Mouse (Mus musculus) central nervous system, embryonic 11.5 days (tissue): ENCODE results near the gene Metrn. TPM values are rescaled to one million over a fixed set of nuclear protein-coding genes. Genes with fewer than 3 reads are reported as not detected.

Experiments used
- polyA plus RNA-seq: library from polyadenylated mRNA; depleted of rRNA; stranded (reverse); fragments of >200 nt; gene quantifications from 2 replicates; pipeline ENCODE4 v1.2.3, GENCODE M21; 2012; rRNA removed

Gene Metrn
- polyA plus RNA-seq, result 185 and 306 TPM in 2 replicates

GRCm38 (mm10) chr17:25796951-25797369 lies at the start of gene Metrn:
Gene Metrn (minus strand): TSS chr17:25797136.

GRCm38 (mm10) chr17:25844396-25844901 lies 47.5 kb upstream of the Metrn start, which contains the start of gene Rhot2:
Gene Rhot2 (minus strand): TSS chr17:25844851.

GRCm38 (mm10) chr17:25841117-25841880 lies 44.4 kb upstream of the Metrn start, which contains the start of gene Gm20683:
Gene Gm20683 (minus strand): TSS chr17:25841763.

GRCm38 (mm10) chr17:25837076-25837410 lies 40.1 kb upstream of the Metrn start, which contains the start of gene Rhbdl1:
Gene Rhbdl1 (minus strand): TSS chr17:25837295.

GRCm38 (mm10) chr17:25833291-25833663 lies 36.3 kb upstream of the Metrn start, which contains the start of gene Stub1:
Gene Stub1 (minus strand): TSS chr17:25833404.

GRCm38 (mm10) chr17:25828712-25829557 lies 32.0 kb upstream of the Metrn start, which contains the start of gene Jmjd8:
Gene Jmjd8 (plus strand): TSS chr17:25828867.

GRCm38 (mm10) chr17:25823452-25823851 lies 26.5 kb upstream of the Metrn start, which contains the start of gene Wdr24:
Gene Wdr24 (plus strand): TSS chr17:25823627.

GRCm38 (mm10) chr17:25808789-25809605 lies 12.1 kb upstream of the Metrn start, which contains the start of gene Fbxl16:
Gene Fbxl16 (plus strand): TSS chr17:25809085.

GRCm38 (mm10) chr17:25795609-25796092 lies 1.3 kb downstream of the Metrn start, which contains the start of gene AC134908.4:
Gene AC134908.4 (minus strand): TSS chr17:25795659.

GRCm38 (mm10) chr17:25792615-25793014 lies 4.3 kb downstream of the Metrn start, which contains the start of gene Fam173a:
Gene Fam173a (minus strand): TSS chr17:25792901.

GRCm38 (mm10) chr17:25786280-25786679 lies 10.7 kb downstream of the Metrn start, which contains the start of gene Ccdc78:
Gene Ccdc78 (plus strand): TSS chr17:25786580.

GRCm38 (mm10) chr17:25785281-25785745 lies 11.6 kb downstream of the Metrn start, which contains the start of gene Haghl:
Gene Haghl (minus strand): TSS chr17:25785673.

GRCm38 (mm10) chr17:25773549-25774120 lies 23.3 kb downstream of the Metrn start, which contains the start of gene Narfl:
Gene Narfl (plus strand): TSS chr17:25773776.

GRCm38 (mm10) chr17:25754241-25754640 lies 42.7 kb downstream of the Metrn start, which contains the start of gene Msln:
Gene Msln (minus strand): TSS chr17:25754378.

Other genes starting within 250 kb of the Metrn start
- gene Sox8, start 226.4 kb downstream of the Metrn start, polyA plus RNA-seq, result 3.1 and 6.9 TPM in 2 replicates
- 8.9 and 14.4 TPM in 2 replicates for gene Lmf1, start 218.1 kb downstream of the Metrn start, polyA plus RNA-seq
- gene Gng13, start 80.0 kb downstream of the Metrn start, polyA plus RNA-seq, result 0.26 and 0.48 TPM in 2 replicates
- gene Chtf18, start 69.7 kb downstream of the Metrn start, polyA plus RNA-seq, result 32.4 and 35.5 TPM in 2 replicates
- 18.4 and 32.8 TPM in 2 replicates for gene Rpusd1, start 69.5 kb downstream of the Metrn start, polyA plus RNA-seq
- gene Mslnl, start 61.1 kb downstream of the Metrn start, polyA plus RNA-seq, result 0.02 and 0.05 TPM in 2 replicates
- 0.12 and 0.66 TPM in 2 replicates for gene Msln, start 42.8 kb downstream of the Metrn start, polyA plus RNA-seq
- gene Narfl, start 23.4 kb downstream of the Metrn start, polyA plus RNA-seq, result 16.3 and 21.2 TPM in 2 replicates
- 111 and 132 TPM in 2 replicates for gene Haghl, start 11.5 kb downstream of the Metrn start, polyA plus RNA-seq
- 0.09 and 0.10 TPM in 2 replicates for gene Ccdc78, start 10.6 kb downstream of the Metrn start, polyA plus RNA-seq
- gene Fam173a, start 4.2 kb downstream of the Metrn start, polyA plus RNA-seq, result 88.5 and 121 TPM in 2 replicates
- gene AC134908.4, start 1.5 kb downstream of the Metrn start, polyA plus RNA-seq, result 0.35 TPM in 1 of 2 replicates, not detected in the other
- 22.0 and 23.9 TPM in 2 replicates for gene Fbxl16, start 11.9 kb upstream of the Metrn start, polyA plus RNA-seq
- 31.7 and 41.2 TPM in 2 replicates for gene Wdr24, start 26.5 kb upstream of the Metrn start, polyA plus RNA-seq
- gene Jmjd8, start 31.7 kb upstream of the Metrn start, polyA plus RNA-seq, result 40.7 and 69.5 TPM in 2 replicates
- 262 and 275 TPM in 2 replicates for gene Stub1, start 36.3 kb upstream of the Metrn start, polyA plus RNA-seq
- gene Rhbdl1, start 40.2 kb upstream of the Metrn start, polyA plus RNA-seq, result 10.0 and 12.2 TPM in 2 replicates
- gene Gm20683, start 44.6 kb upstream of the Metrn start, polyA plus RNA-seq, result 4.6 and 8.4 TPM in 2 replicates
- 83.1 and 93.9 TPM in 2 replicates for gene Rhot2, start 47.7 kb upstream of the Metrn start, polyA plus RNA-seq
- gene Wdr90, start 64.4 kb upstream of the Metrn start, polyA plus RNA-seq, result 66.2 and 66.6 TPM in 2 replicates
- 7.2 and 8.3 TPM in 2 replicates for gene Mcrip2, start 71.6 kb upstream of the Metrn start, polyA plus RNA-seq
- 62.4 and 68.5 TPM in 2 replicates for gene Mettl26, start 77.9 kb upstream of the Metrn start, polyA plus RNA-seq
- 1.1 and 1.2 TPM in 2 replicates for gene Wfikkn1, start 83.7 kb upstream of the Metrn start, polyA plus RNA-seq
- gene Rab40c, start 122.6 kb upstream of the Metrn start, polyA plus RNA-seq, result 37.2 and 44.0 TPM in 2 replicates
- 78.0 and 105 TPM in 2 replicates for gene Pigq, start 147.8 kb upstream of the Metrn start, polyA plus RNA-seq
- gene Nhlrc4, start 147.8 kb upstream of the Metrn start, polyA plus RNA-seq, result 0.52 and 0.92 TPM in 2 replicates
- 0.10 TPM in 2 replicates for gene A930017K11Rik, start 155.4 kb upstream of the Metrn start, polyA plus RNA-seq
- gene Capn15, start 188.7 kb upstream of the Metrn start, polyA plus RNA-seq, result 30.1 and 36.6 TPM in 2 replicates